In genomic region chr2:157758395-157758794, GRCm38 (mm10) we compare ENCODE assay signal across 21 mouse cellular contexts. TPM values are rescaled to one million over a fixed set of nuclear protein-coding genes. Genes with fewer than 3 reads are reported as not detected.
DNase-seq lines count a peak whose midpoint lies in the region; ATAC-seq and TF ChIP-seq lines count a peak whose summit lies in the region.
"Had no signal": no experiment of that assay in that cellular context is flagged by ENCODE, and none has a peak within 500 bp of the region (broad histone marks: within the 10 kb centered on the region; RNA-seq: fewer than 3 reads in every experiment).

No protein-coding gene starts in this region.

- no peak overlapping the region for H3K4me3 ChIP-seq in liver, embryonic 13.5 days (replicated peaks)
- H3K4me3 ChIP-seq in liver, postnatal 0 days (ENCODE audit: low read depth, low read length), result no peak overlapping the region
- H3K4me3 ChIP-seq: embryonic facial prominence, embryonic 15.5 days; erythroblast, embryonic 14.5 days; forebrain, embryonic 10.5 days; heart, embryonic 13.5 days; hindbrain, embryonic 12.5 days had no signal

- 0 out of 2 replicates have a peak, but pooled peaks have one; percentile 13 for TF ChIP-seq EP300 in liver, postnatal 0 days (IDR thresholded peaks at IDR 0.05; ENCODE audit: low read depth)

- TF ChIP-seq CTCF in liver, postnatal 0 days (IDR thresholded peaks at IDR 0.05; ENCODE audit: low read depth), result no peak

- no peak overlapping the region for H3K27ac ChIP-seq in liver, embryonic 13.5 days
- no peak overlapping the region for H3K27ac ChIP-seq in liver, postnatal 0 days (ENCODE audit: low read depth)
- H3K27ac ChIP-seq: embryonic facial prominence, embryonic 15.5 days; forebrain, embryonic 10.5 days; heart, embryonic 13.5 days; hindbrain, embryonic 12.5 days; hindbrain, postnatal 0 days had no signal

- peaks cover 35% of the 10 kb centered on the region for H3K4me1 ChIP-seq in liver, embryonic 13.5 days (replicated peaks)
- H3K4me1 ChIP-seq in liver, postnatal 0 days (ENCODE audit: insufficient read depth), result 0 out of 2 replicates have a peak, but pooled peaks cover 4% of the 10 kb centered on the region
- H3K4me1 ChIP-seq: embryonic facial prominence, embryonic 15.5 days; forebrain, embryonic 10.5 days had no signal

- no peak overlapping the region for H3K9ac ChIP-seq in liver, embryonic 13.5 days
- no peak overlapping the region for H3K9ac ChIP-seq in liver, postnatal 0 days (replicated peaks)
- H3K9ac ChIP-seq: embryonic facial prominence, embryonic 15.5 days; heart, embryonic 13.5 days; hindbrain, embryonic 12.5 days had no signal

- H3K36me3 ChIP-seq in liver, embryonic 13.5 days, result no peaks in the 10 kb centered on the region
- 0 out of 2 replicates have a peak, but pooled peaks cover 2% of the 10 kb centered on the region for H3K36me3 ChIP-seq in liver, postnatal 0 days (replicated peaks; ENCODE audit: insufficient read depth, low read length)
- H3K36me3 ChIP-seq: embryonic facial prominence, embryonic 15.5 days; heart, embryonic 13.5 days; hindbrain, embryonic 12.5 days had no signal

- DNase-seq in liver, result peak; percentile 44
- DNase-seq in liver, embryonic 13.5 days, result peak; percentile 33
- no peak for DNase-seq in liver, postnatal 0 days
- DNase-seq in kidney, adult 11 months, result no peak
- DNase-seq in thymus, postnatal 14 days, result no peak
- DNase-seq in kidney, postnatal 36 days, result no peak
- DNase-seq: adrenal gland, adult 2 months; adrenal gland, postnatal 25 days; cerebellum, adult 11 months; cerebellum, adult 8-10 months; cerebellum, postnatal 14 days; embryo, embryonic 11 days; gastrocnemius, postnatal 14 days; heart, postnatal 4 days had no signal

- WGBS in liver, embryonic 13.5 days (ENCODE audit: insufficient replicate concordance), result 39% methylated on average over 5 of the region's 5 CpGs
- WGBS in liver, postnatal 0 days (ENCODE audit: insufficient replicate concordance), result 57% methylated on average over 5 of the region's 5 CpGs

- no peaks in the 10 kb centered on the region for H3K27me3 ChIP-seq in liver, embryonic 13.5 days
- no peaks in the 10 kb centered on the region for H3K27me3 ChIP-seq in liver, postnatal 0 days (ENCODE audit: insufficient read depth, low read length)
- H3K27me3 ChIP-seq: embryonic facial prominence, embryonic 15.5 days; heart, embryonic 13.5 days; hindbrain, embryonic 12.5 days had no signal

- H3K9me3 ChIP-seq in liver, embryonic 13.5 days (replicated peaks), result no peaks in the 10 kb centered on the region
- no peaks in the 10 kb centered on the region for H3K9me3 ChIP-seq in liver, postnatal 0 days (ENCODE audit: low read length)
- H3K9me3 ChIP-seq: embryonic facial prominence, embryonic 15.5 days; forebrain, embryonic 10.5 days; heart, embryonic 13.5 days; hindbrain, embryonic 12.5 days had no signal

- H3K4me2 ChIP-seq in liver, embryonic 13.5 days, result no peak overlapping the region
- no peak overlapping the region for H3K4me2 ChIP-seq in liver, postnatal 0 days (ENCODE audit: low read depth, low read length)
- H3K4me2 ChIP-seq: embryonic facial prominence, embryonic 15.5 days; heart, embryonic 13.5 days; hindbrain, embryonic 12.5 days had no signal

- ATAC-seq in liver, embryonic 13.5 days (ENCODE audit: low read depth), result peak; percentile 94
- ATAC-seq in liver, postnatal 0 days, result peak; percentile 64
- ATAC-seq: forebrain, embryonic 14.5 days; hindbrain, postnatal 0 days had no signal

RNA-seq across cellular contexts. Expression of gene Ctnnbl1, which starts 21.2 kb away (rescaled TPM):
- 28.8 and 33.6 TPM in 2 replicates for polyA plus RNA-seq in liver, embryonic 13.5 days (2015; fragmentation: Nextera tagmentation; extraction: Ambion mirVana)
- 17.4 and 19.9 TPM in 2 replicates for polyA plus RNA-seq in liver, postnatal 0 days (2015; fragmentation: Nextera tagmentation; extraction: Ambion mirVana)

Comparison
In these comparisons a context has a peak if more than half of its experiments do, and no peak if none do; other contexts are left out.
1. DNase-seq: peak in liver (single experiment) and liver, embryonic 13.5 days (single experiment); none in liver, postnatal 0 days (single experiment), kidney, adult 11 months (single experiment), thymus, postnatal 14 days (single experiment) and kidney, postnatal 36 days (0 of 2).